Mouse (Mus musculus) ES-E14 (cell line): ENCODE data around the gene Sox5. TPM values are rescaled to one million over a fixed set of nuclear protein-coding genes. Genes with fewer than 3 reads are reported as not detected.

ENCODE experiments used
- DNase-seq: peaks from one replicate; pipeline ENCODE4 v3.0.0-alpha.2; 2013; ENCODE audit warnings: low read depth, low spot score
- H3K27ac ChIP-seq: 2 replicates; pipeline ENCODE4 v1.5.1; 2012; ENCODE audit warnings: low read depth, mild to moderate bottlenecking, low read length, moderate library complexity, mixed read lengths; ENCODE audit not compliant: poor library complexity, insufficient read depth, severe bottlenecking
- H3K36me3 ChIP-seq: 2 replicates; pipeline ENCODE4 v1.6.1; 2012; ENCODE audit warnings: mild to moderate bottlenecking, low read length, moderate library complexity, mixed read lengths; ENCODE audit not compliant: control insufficient read depth, poor library complexity, insufficient read depth, severe bottlenecking
- H3K4me1 ChIP-seq, 2 experiments: fragments of 150-350 bp in 1 of 2; sonication (generic) in 1 of 2; 2 replicates each; pipeline ENCODE4 v1.6.1; 2012; ENCODE audit warnings: low read length in 2 of 2, mild to moderate bottlenecking in 1 of 2, mixed read lengths in 1 of 2; ENCODE audit not compliant: control insufficient read depth in 2 of 2, insufficient read depth in 2 of 2, poor library complexity in 1 of 2
- H3K4me3 ChIP-seq, 2 experiments: fragments of 150-350 bp in 1 of 2; sonication (generic) in 1 of 2; 2 replicates each; pipeline ENCODE4 v1.5.1; 2012; ENCODE audit warnings: low read length in 2 of 2, low read depth in 1 of 2, mild to moderate bottlenecking in 1 of 2, mixed read lengths in 1 of 2; ENCODE audit not compliant: insufficient read depth in 1 of 2, poor library complexity in 1 of 2, severe bottlenecking in 1 of 2
- H3K9ac ChIP-seq: 2 replicates; pipeline ENCODE4 v1.6.1; 2012; ENCODE audit warnings: low read depth, mild to moderate bottlenecking, low read length, mixed read lengths; ENCODE audit not compliant: poor library complexity, insufficient read depth, severe bottlenecking
- H3K9me3 ChIP-seq: fragments of 150-350 bp; sonication (generic); 2 replicates; pipeline ENCODE4 v1.6.1; 2012; ENCODE audit warnings: low read depth, mild to moderate bottlenecking, low read length; ENCODE audit not compliant: control insufficient read depth, insufficient read depth
- CHD2 ChIP-seq: IDR thresholded peaks from 2 replicates; pipeline ENCODE4 v1.6.1; 2014; ENCODE audit warnings: mild to moderate bottlenecking, low read depth, low read length, inconsistent platforms
- HCFC1 ChIP-seq: IDR thresholded peaks from 2 replicates; pipeline ENCODE4 v1.6.1; 2012; ENCODE audit warnings: low read length, inconsistent platforms, borderline replicate concordance; ENCODE audit not compliant: insufficient read depth
- MAFK ChIP-seq: IDR thresholded peaks from 2 replicates; pipeline ENCODE4 v1.6.1; 2014; ENCODE audit warnings: mild to moderate bottlenecking, low read depth, low read length, inconsistent platforms; ENCODE audit not compliant: insufficient read depth
- ZC3H11A ChIP-seq: IDR thresholded peaks from 2 replicates; pipeline ENCODE4 v1.6.1; 2012; ENCODE audit warnings: low read depth, mild to moderate bottlenecking, inconsistent platforms, low read length, borderline replicate concordance
- ZNF384 ChIP-seq: IDR thresholded peaks from 2 replicates; pipeline ENCODE4 v1.6.1; 2012; ENCODE audit warnings: low read depth, low read length, inconsistent platforms
- in situ Hi-C, 2 experiments: fragments of 600-800 bp; cut with MboI; formaldehyde crosslinking; loops; one replicate each; pipeline ENCODE4 v1.15.1; 2025; ENCODE audit warnings: low sequenced_read_pairs in 2 of 2, inconsistent platforms in 1 of 2; ENCODE audit not compliant: unreplicated experiment in 2 of 2
- total RNA-seq: library from RNA; depleted of rRNA; stranded (reverse); fragments of 300-350 nt; gene quantifications from 2 replicates; pipeline ENCODE4 v1.2.3, GENCODE M21; 2012

The Sox5 gene
- total RNA-seq, 1 experiment: 0.36 TPM

- Histone ChIP-seq H3K36me3 (no peaks in the 10 kb centered on the region), H3K4me1 (no peaks in the 10 kb centered on the region), H3K9me3 (no peaks in the 10 kb centered on the region), H3K9ac (no peak overlapping the region), H3K27ac (no peak overlapping the region), H3K4me3 (no peak overlapping the region)
- in situ Hi-C loops: no loop called here
- DNase-seq: no peak
- TF ChIP-seq MAFK (no peak), CHD2 (no peak), HCFC1 (no peak), ZNF384 (no peak), ZC3H11A (no peak)
These were observed 181.4 kb downstream of the Sox5 start for GRCm38 (mm10) chr6:144600351-144600750.

DNA sequence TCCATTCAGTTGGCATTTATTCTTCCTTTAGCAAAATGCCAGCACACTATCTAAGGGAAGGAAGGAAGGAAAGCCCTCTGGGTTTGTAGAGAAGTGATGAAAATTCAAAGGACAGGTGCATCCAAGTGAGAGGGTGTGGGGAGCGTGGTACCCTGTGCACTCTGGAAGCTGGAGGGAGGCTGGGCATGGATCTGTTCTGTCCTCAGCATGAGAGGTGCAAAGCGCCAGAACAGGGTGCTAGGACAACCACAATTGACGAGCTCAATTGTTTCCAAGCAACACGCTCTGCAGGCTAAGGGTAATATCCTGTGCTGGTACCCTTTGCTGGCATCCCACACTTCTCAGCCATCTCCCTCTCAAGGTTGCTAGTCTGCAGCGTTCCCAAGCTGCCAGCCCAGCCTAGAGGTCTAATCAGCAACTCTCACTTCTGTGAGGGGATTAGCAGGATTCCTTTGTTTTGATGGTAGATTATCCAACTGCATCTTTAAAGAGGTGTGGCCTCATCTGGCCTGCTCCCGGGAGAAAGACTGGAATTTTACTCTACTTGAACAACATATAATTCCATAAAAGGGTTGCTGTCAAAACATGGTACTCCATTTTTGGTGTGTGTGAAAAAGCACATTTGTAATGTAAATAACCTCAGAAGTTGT is 183.3 kb downstream of the Sox5 start:
- Histone ChIP-seq H3K9me3 (no peaks in the 10 kb centered on the region), H3K4me1 (no peaks in the 10 kb centered on the region), H3K9ac (no peak overlapping the region), H3K36me3 (no peaks in the 10 kb centered on the region), H3K4me3 (no peak overlapping the region), H3K27ac (no peak overlapping the region)
- in situ Hi-C loops: no loop called here
- no peak for DNase-seq
- TF ChIP-seq HCFC1 (no peak), ZNF384 (no peak), MAFK (no peak), ZC3H11A (no peak), CHD2 (no peak)

DNA sequence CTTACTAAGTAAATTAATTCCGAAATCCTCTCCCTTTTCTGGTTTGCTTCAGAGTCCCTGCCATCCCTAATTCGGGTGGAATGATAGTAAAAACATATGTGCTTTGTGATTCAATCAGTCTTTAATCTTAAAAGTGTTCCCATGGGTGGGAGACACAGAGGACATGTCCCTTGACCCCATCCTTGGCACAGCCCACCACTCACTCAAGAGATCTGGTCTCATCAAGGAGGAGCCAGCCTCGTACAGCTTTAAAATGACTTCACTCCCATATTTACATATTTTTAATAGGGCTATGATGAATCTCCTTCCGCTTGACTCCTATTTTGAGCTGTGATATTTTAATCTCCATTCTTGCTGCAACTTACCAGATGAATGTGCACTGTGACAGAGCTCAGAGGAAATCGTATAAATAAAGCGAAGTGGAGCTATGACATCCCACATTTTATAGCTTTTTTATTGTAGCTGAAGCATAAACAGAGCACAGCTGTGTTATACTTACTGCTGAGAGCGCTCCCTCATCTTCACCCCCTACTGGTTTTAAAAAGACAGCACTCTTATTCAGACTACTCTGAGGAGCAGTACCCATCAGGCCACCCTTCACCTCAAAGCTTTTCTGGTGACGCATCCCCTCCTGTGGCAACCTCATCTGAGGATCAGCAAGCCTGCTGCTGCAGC is 185.1 kb downstream of the Sox5 start:
- in situ Hi-C loops: no loop called here
- no peak overlapping the region for H3K9ac ChIP-seq
- no peaks in the 10 kb centered on the region for H3K9me3 ChIP-seq
- no peaks in the 10 kb centered on the region for H3K36me3 ChIP-seq
- DNase-seq: no peak
- no peak overlapping the region for H3K27ac ChIP-seq
- no peak overlapping the region for H3K4me3 ChIP-seq
- TF ChIP-seq ZC3H11A (no peak), HCFC1 (no peak), CHD2 (no peak), MAFK (no peak), ZNF384 (no peak)
- H3K4me1 ChIP-seq: no peaks in the 10 kb centered on the region

GRCm38 (mm10) chr6:144584854-144585253 is 196.9 kb downstream of the Sox5 start:
- H3K27ac ChIP-seq: no peak overlapping the region
- TF ChIP-seq CHD2 (no peak), ZNF384 (no peak), HCFC1 (no peak), MAFK (no peak), ZC3H11A (no peak)
- H3K36me3 ChIP-seq: no peaks in the 10 kb centered on the region
- in situ Hi-C loops: no loop called here
- no peaks in the 10 kb centered on the region for H3K9me3 ChIP-seq
- DNase-seq: no peak
- no peaks in the 10 kb centered on the region for H3K4me1 ChIP-seq
- H3K4me3 ChIP-seq: no peak overlapping the region
- H3K9ac ChIP-seq: no peak overlapping the region
